Mouse (Mus musculus): Measurements from ENCODE around the gene Mpo.

DNA sequence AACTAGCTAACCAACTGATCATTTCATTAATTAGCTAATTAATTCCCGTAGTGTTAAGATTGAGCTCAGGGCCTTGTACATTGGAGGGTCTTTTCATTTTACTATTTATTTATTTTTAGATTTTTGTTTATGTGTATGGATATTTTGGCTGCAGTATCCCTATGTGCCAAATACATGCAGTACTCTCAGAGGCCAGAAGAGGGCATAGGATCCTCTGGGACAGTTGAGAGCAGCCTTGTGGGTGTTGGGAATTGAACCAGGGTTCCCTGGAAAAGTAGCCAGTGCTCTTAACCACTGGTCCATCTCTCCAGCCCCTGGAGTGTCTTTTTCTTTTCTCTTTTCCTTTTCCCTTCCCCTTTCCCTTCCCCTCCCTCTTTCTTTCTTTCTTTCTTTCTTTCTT, 12.1 kb downstream of the Mpo start:
- peak; percentile 70 for TF ChIP-seq CTCF (IDR thresholded peaks at IDR 0.05; ENCODE audit: low read depth)
- TF ChIP-seq EP300 (IDR thresholded peaks at IDR 0.05; ENCODE audit: low read depth): no peak

Data from liver, embryonic 14.5 days (tissue).